Mouse (Mus musculus) lung, postnatal 0 days (tissue): Measurements from ENCODE around the gene Fam221b. TPM values are rescaled to one million over a fixed set of nuclear protein-coding genes. Genes with fewer than 3 reads are reported as not detected.

Experiments
- ATAC-seq: fragments of 200-750 bp; cut with Nextera tagmentation; 2 replicates; pipeline ENCODE4 v1.8.0; 2017; ENCODE audit warnings: moderate library complexity
- DNase-seq: peaks from one replicate; pipeline ENCODE4 v3.0.0-alpha.2; 2016; ENCODE audit warnings: low spot score
- H3K27ac ChIP-seq: fragments of 300-500 bp; sonication (generic); 2 replicates; pipeline ENCODE4 v1.5.1; 2014; ENCODE audit warnings: antibody characterized with exemption, mild to moderate bottlenecking, low read length, mixed read lengths
- H3K27me3 ChIP-seq: fragments of 300-500 bp; sonication (generic); replicated peaks from 2 replicates; pipeline ENCODE4 v1.6.1; 2014; ENCODE audit warnings: low read length, mixed read lengths; ENCODE audit not compliant: insufficient read depth
- H3K36me3 ChIP-seq: fragments of 300-500 bp; sonication (generic); 2 replicates; pipeline ENCODE4 v1.6.1; 2014; ENCODE audit warnings: low read length, mixed read lengths; ENCODE audit not compliant: insufficient read depth
- H3K4me1 ChIP-seq: fragments of 300-500 bp; sonication (generic); 2 replicates; pipeline ENCODE4 v1.6.1; 2014; ENCODE audit warnings: antibody characterized with exemption, low read depth, low read length, mixed read lengths; ENCODE audit not compliant: insufficient read depth
- H3K4me2 ChIP-seq: fragments of 300-500 bp; sonication (generic); replicated peaks from 2 replicates; pipeline ENCODE4 v1.6.1; 2014; ENCODE audit warnings: low read depth, mild to moderate bottlenecking, low read length, moderate library complexity, mixed read lengths
- H3K4me3 ChIP-seq: fragments of 300-500 bp; sonication (generic); 2 replicates; pipeline ENCODE4 v1.5.1; 2014; ENCODE audit warnings: low read depth, low read length
- H3K9ac ChIP-seq: fragments of 300-500 bp; sonication (generic); replicated peaks from 2 replicates; pipeline ENCODE4 v1.6.1; 2014; ENCODE audit warnings: low read depth, mild to moderate bottlenecking
- H3K9me3 ChIP-seq: fragments of 300-500 bp; sonication (generic); 2 replicates; pipeline ENCODE4 v1.6.1; 2016; ENCODE audit warnings: low read length, mixed read lengths
- CTCF ChIP-seq: IDR thresholded peaks from 2 replicates; pipeline ENCODE4 v1.5.1; 2016; ENCODE audit warnings: antibody characterized with exemption, mild to moderate bottlenecking
- EP300 ChIP-seq: IDR thresholded peaks from 2 replicates; pipeline ENCODE4 v1.6.1; 2016; ENCODE audit warnings: antibody characterized with exemption, mild to moderate bottlenecking, control low read depth
- WGBS: fragments of 180-500 bp; shearing (Covaris S2); extraction: QIAGEN DNeasy Blood & Tissue Kit; methylation state at CpG from one replicate; pipeline ENCODE4 v1.1.7; 2014; 5-methylcytosine and 5-hydroxymethylcytosine counted together
- polyA plus RNA-seq: library from polyadenylated mRNA; unstranded; fragments of >200 nt; fragmentation: Nextera tagmentation; extraction: Ambion mirVana; gene quantifications from 2 replicates; pipeline ENCODE4 v1.2.1, GENCODE M21; 2015

Gene Fam221b
- polyA plus RNA-seq, result 2.5 TPM in 2 replicates

- H3K36me3 ChIP-seq, result no peaks in the 10 kb centered on the region
- TF ChIP-seq EP300 (no peak), CTCF (no peak)
- ATAC-seq, result peak; percentile 95
- peaks cover 6% of the 10 kb centered on the region for H3K4me1 ChIP-seq
- H3K4me2 ChIP-seq, result peak within 1 kb of the TSS; percentile 84
- H3K27me3 ChIP-seq, result 0 out of 2 replicates have a peak, but pooled peaks cover 4% of the 10 kb centered on the region
- H3K9ac ChIP-seq, result peak within 1 kb of the TSS; percentile 87
- WGBS, result 2% methylated on average over 28 of the region's 41 CpGs
- peak within 1 kb of the TSS; percentile 85 for H3K27ac ChIP-seq
- peak; percentile 94 for DNase-seq
- H3K9me3 ChIP-seq, result no peaks in the 10 kb centered on the region
- H3K4me3 ChIP-seq, result peak within 1 kb of the TSS; percentile 83
Observed at GRCm38 (mm10) chr4:43668782-43669427, at the start of gene Fam221b, which contains the start of gene Tmem8b. Gene Fam221b (minus strand): TSS chr4:43669145. Gene Tmem8b (plus strand): TSS chr4:43668971.

- no peaks in the 10 kb centered on the region for H3K36me3 ChIP-seq
- H3K27ac ChIP-seq, result no peak overlapping the region
- H3K27me3 ChIP-seq, result no peaks in the 10 kb centered on the region
- 38% methylated on average over 7 of the region's 7 CpGs for WGBS
- no peaks in the 10 kb centered on the region; the same call in 1 of the 2 replicates for H3K4me1 ChIP-seq
- TF ChIP-seq CTCF (no peak), EP300 (no peak)
- H3K4me3 ChIP-seq, result no peak overlapping the region
- no peak overlapping the region for H3K9ac ChIP-seq
- no peak for ATAC-seq
- H3K9me3 ChIP-seq, result no peaks in the 10 kb centered on the region
- H3K4me2 ChIP-seq, result no peak overlapping the region
- DNase-seq, result peak; percentile 84
Observed at GRCm38 (mm10) chr4:43713652-43714219, 44.8 kb upstream of the Fam221b start.

DNA sequence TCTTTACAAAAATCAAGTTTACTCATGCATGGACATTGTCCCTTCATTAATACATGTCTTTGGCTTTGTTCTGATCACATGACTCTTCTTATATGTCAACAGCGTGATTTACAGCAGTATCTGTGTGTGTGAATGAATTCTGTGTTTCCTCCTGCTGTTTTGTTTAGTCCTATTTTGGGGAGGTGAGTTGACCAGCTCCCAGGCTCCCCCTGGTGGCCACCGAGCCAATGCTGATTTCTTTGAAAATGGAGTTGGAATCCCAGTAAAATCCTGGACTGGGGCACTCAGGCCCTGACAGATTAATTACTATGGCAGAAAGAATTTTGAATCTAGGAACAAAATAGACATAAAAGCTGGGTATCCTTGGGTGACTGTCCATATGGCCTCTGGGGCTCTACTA lies 42.9 kb upstream of the Fam221b start:
- peak; percentile 26; the same call in 1 of the 2 replicates for ATAC-seq
- Histone ChIP-seq H3K4me2 (no peak overlapping the region), H3K4me3 (no peak overlapping the region), H3K36me3 (no peaks in the 10 kb centered on the region), H3K9me3 (no peaks in the 10 kb centered on the region), H3K4me1 (no peaks in the 10 kb centered on the region; the same call in 1 of the 2 replicates), H3K27ac (no peak overlapping the region), H3K27me3 (no peaks in the 10 kb centered on the region), H3K9ac (no peak overlapping the region)
- 3% methylated on average over 2 of the region's 2 CpGs for WGBS
- peak; percentile 87 for DNase-seq
- TF ChIP-seq EP300 (no peak), CTCF (peak; percentile 93)

DNA sequence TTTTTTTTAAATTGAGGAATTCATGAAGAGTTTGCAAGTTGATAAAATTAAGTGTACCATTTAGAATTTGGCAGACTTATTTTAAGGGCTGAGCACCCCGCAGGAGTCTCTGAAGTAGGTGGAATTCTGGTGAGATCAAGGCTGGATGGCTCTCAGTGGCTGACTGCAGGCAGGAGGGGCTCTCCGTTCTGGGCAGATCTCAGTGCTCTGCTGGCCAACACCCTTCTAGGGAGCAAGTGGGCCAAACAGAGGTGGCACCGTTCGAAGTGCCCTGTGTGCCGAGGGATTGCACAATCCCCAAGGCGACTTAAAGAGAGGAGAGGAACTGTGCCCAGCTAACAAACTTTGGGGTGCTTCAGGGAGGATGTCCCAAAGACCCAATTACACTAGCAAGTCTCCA lies 40.9 kb upstream of the Fam221b start, which contains the start of gene Olfr71:
TSS of gene Olfr71 (minus strand) at position 387 of the 400 bp plus-strand sequence.
- no peak within 1 kb of the TSS for H3K4me3 ChIP-seq
- no peaks in the 10 kb centered on the region for H3K36me3 ChIP-seq
- peak within 1 kb of the TSS; percentile 64 for H3K27ac ChIP-seq
- no peaks in the 10 kb centered on the region for H3K27me3 ChIP-seq
- TF ChIP-seq CTCF (no peak), EP300 (0 out of 2 replicates have a peak, but pooled peaks have one; percentile 52)
- H3K4me2 ChIP-seq, result no peak within 1 kb of the TSS
- ATAC-seq (peak; percentile 92), DNase-seq (peak; percentile 81)
- WGBS, result 24% methylated on average over 6 of the region's 6 CpGs
- H3K9me3 ChIP-seq, result no peaks in the 10 kb centered on the region
- no peak within 1 kb of the TSS for H3K9ac ChIP-seq
- H3K4me1 ChIP-seq, result no peaks in the 10 kb centered on the region; the same call in 1 of the 2 replicates

DNA sequence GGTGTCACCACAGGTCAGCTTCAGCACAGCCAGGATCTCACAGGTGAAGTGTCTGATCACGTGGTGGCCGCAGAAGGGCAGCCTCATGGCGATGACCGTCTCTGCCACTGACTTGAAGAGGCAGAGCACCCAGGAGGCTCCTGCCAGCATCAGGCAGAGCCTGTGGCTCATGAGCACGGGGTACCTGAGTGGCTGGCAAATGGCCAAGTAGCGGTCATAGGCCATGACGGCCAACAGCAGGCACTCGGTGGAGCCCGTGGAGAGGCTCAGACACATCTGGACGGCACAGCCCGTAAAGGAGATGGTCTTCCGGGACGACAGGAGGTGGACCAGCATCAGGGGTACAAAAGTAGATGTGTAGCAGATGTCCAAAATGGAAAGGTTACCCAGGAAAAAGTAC lies 37.0 kb upstream of the Fam221b start:
- no peak for TF ChIP-seq CTCF
- TF ChIP-seq EP300, result no peak
- WGBS, result 53% methylated on average over 13 of the region's 13 CpGs
- no peak overlapping the region for H3K4me3 ChIP-seq
- H3K4me2 ChIP-seq, result no peak overlapping the region
- no peak for DNase-seq
- no peak overlapping the region for H3K9ac ChIP-seq
- H3K36me3 ChIP-seq, result no peaks in the 10 kb centered on the region
- no peaks in the 10 kb centered on the region for H3K9me3 ChIP-seq
- no peak for ATAC-seq
- H3K4me1 ChIP-seq, result no peaks in the 10 kb centered on the region; the same call in 1 of the 2 replicates
- H3K27me3 ChIP-seq, result no peaks in the 10 kb centered on the region
- no peak overlapping the region for H3K27ac ChIP-seq

DNA sequence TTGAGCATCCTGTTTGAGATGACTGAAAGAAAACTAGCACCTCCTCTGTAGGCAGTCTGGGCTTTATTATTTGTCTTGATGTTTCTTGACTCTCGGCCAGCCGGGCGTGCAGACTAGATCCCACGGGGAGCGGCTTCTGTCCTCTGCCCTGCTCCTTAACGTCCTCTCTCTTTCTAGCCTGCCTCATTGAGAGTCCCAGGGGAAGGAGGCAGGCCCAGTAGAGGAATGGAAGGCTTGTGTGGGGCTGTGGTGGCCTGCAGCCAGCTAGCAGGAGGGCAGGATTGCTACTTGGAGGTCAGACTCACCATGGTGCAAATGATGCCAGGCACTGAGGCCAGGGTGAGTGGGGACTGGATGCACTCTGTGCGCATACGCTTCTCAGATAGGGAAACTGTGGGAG lies 34.9 kb upstream of the Fam221b start:
- Histone ChIP-seq H3K27me3 (no peaks in the 10 kb centered on the region), H3K4me3 (no peak overlapping the region), H3K4me1 (no peaks in the 10 kb centered on the region), H3K9ac (no peak overlapping the region), H3K9me3 (no peaks in the 10 kb centered on the region), H3K36me3 (no peaks in the 10 kb centered on the region), H3K27ac (no peak overlapping the region), H3K4me2 (no peak overlapping the region)
- TF ChIP-seq EP300 (no peak), CTCF (no peak)
- 51% methylated on average over 8 of the region's 8 CpGs for WGBS
- ATAC-seq (peak; percentile 43; the same call in 1 of the 2 replicates), DNase-seq (no peak)
